Mouse (Mus musculus): ENCODE data around the gene Angptl7.

Angptl7 gene

GRCm38 (mm10) chr4:148500410-148500867 is at the start of gene Angptl7:
TSS of gene Angptl7 (minus strand) at chr4:148500460.
- DNase-seq (ENCODE audit: low spot score) = no peak

GRCm38 (mm10) chr4:148549106-148549505 is 48.8 kb upstream of the Angptl7 start:
- no peak for DNase-seq (ENCODE audit: low spot score)

GRCm38 (mm10) chr4:148535876-148536275 is 35.6 kb upstream of the Angptl7 start:
- DNase-seq (ENCODE audit: low spot score) = no peak

- DNase-seq (ENCODE audit: low spot score) = no peak
Measured at GRCm38 (mm10) chr4:148533613-148534328, 33.5 kb upstream of the Angptl7 start.

- DNase-seq (ENCODE audit: low spot score) = no peak
Measured at GRCm38 (mm10) chr4:148532516-148532915, 32.3 kb upstream of the Angptl7 start.

GRCm38 (mm10) chr4:148531341-148531740 is 31.1 kb upstream of the Angptl7 start:
- no peak for DNase-seq (ENCODE audit: low spot score)

- no peak for DNase-seq (ENCODE audit: low spot score)
Measured at GRCm38 (mm10) chr4:148530778-148531177, 30.5 kb upstream of the Angptl7 start.

GRCm38 (mm10) chr4:148530351-148530750 is 30.1 kb upstream of the Angptl7 start:
- no peak for DNase-seq (ENCODE audit: low spot score)

GRCm38 (mm10) chr4:148527158-148527910 is 27.1 kb upstream of the Angptl7 start:
- DNase-seq (ENCODE audit: low spot score) = no peak

- no peak for DNase-seq (ENCODE audit: low spot score)
Measured at GRCm38 (mm10) chr4:148523538-148523937, 23.3 kb upstream of the Angptl7 start.

- DNase-seq (ENCODE audit: low spot score) = no peak
Measured at GRCm38 (mm10) chr4:148518235-148518795, 18.1 kb upstream of the Angptl7 start.

GRCm38 (mm10) chr4:148517809-148518208 is 17.5 kb upstream of the Angptl7 start:
- no peak for DNase-seq (ENCODE audit: low spot score)

- no peak for DNase-seq (ENCODE audit: low spot score)
Measured at GRCm38 (mm10) chr4:148515313-148515712, 15.1 kb upstream of the Angptl7 start.

GRCm38 (mm10) chr4:148513021-148513559 is 12.8 kb upstream of the Angptl7 start:
- DNase-seq (ENCODE audit: low spot score) = no peak

- no peak for DNase-seq (ENCODE audit: low spot score)
Measured at GRCm38 (mm10) chr4:148511334-148511733, 11.1 kb upstream of the Angptl7 start.

GRCm38 (mm10) chr4:148510691-148511090 is 10.4 kb upstream of the Angptl7 start:
- no peak for DNase-seq (ENCODE audit: low spot score)

- no peak for DNase-seq (ENCODE audit: low spot score)
Measured at GRCm38 (mm10) chr4:148509450-148510084, 9.3 kb upstream of the Angptl7 start.

- no peak for DNase-seq (ENCODE audit: low spot score)
Measured at GRCm38 (mm10) chr4:148508084-148508849, 8.0 kb upstream of the Angptl7 start.

GRCm38 (mm10) chr4:148507585-148507984 is 7.3 kb upstream of the Angptl7 start:
- no peak for DNase-seq (ENCODE audit: low spot score)

- no peak for DNase-seq (ENCODE audit: low spot score)
Measured at GRCm38 (mm10) chr4:148504497-148504959, 4.3 kb upstream of the Angptl7 start.
